Mouse (Mus musculus) T-helper 2 cell (primary cell): Measurements from ENCODE around the gene Prrx2.
"Not testable (repeated sequence)": the region's sequence is repeated elsewhere in the genome, so short reads cannot be mapped to it uniquely, and the experiment has no call there.

Experiments
- in situ Hi-C: fragments of 300-600 bp; cut with MboI, MseI; formaldehyde crosslinking; loops from one replicate; pipeline ENCODE4 v1.15.1; 2025; ENCODE audit warnings: high pct_unique_total_duplicates

The Prrx2 gene

GRCm38 (mm10) chr2:30906641-30907040 is 71.9 kb downstream of the Prrx2 start:
- in situ Hi-C loops, result no loop called here

GRCm38 (mm10) chr2:30912291-30912773 is 77.6 kb downstream of the Prrx2 start:
- in situ Hi-C loops, result no loop called here

- in situ Hi-C loops, result no loop called here
These were observed 78.2 kb downstream of the Prrx2 start for GRCm38 (mm10) chr2:30913022-30913421.

GRCm38 (mm10) chr2:30914836-30915235 is 80.1 kb downstream of the Prrx2 start:
- in situ Hi-C loops, result no loop called here

GRCm38 (mm10) chr2:30915376-30915775 is 80.6 kb downstream of the Prrx2 start:
- in situ Hi-C loops, result no loop called here

GRCm38 (mm10) chr2:30915933-30916332 is 81.2 kb downstream of the Prrx2 start:
- in situ Hi-C loops, result not testable (repeated sequence)

- in situ Hi-C loops, result no loop called here
These were observed 82.9 kb downstream of the Prrx2 start for GRCm38 (mm10) chr2:30917649-30918048.

- in situ Hi-C loops, result no loop called here
These were observed 83.4 kb downstream of the Prrx2 start for GRCm38 (mm10) chr2:30918126-30918525.

GRCm38 (mm10) chr2:30918780-30919329 is 84.1 kb downstream of the Prrx2 start:
- in situ Hi-C loops, result no loop called here

- in situ Hi-C loops, result no loop called here
These were observed 85.4 kb downstream of the Prrx2 start for GRCm38 (mm10) chr2:30920216-30920615.

GRCm38 (mm10) chr2:30923099-30923498 is 88.3 kb downstream of the Prrx2 start:
- in situ Hi-C loops, result no loop called here

- in situ Hi-C loops, result no loop called here
These were observed 90.4 kb downstream of the Prrx2 start for GRCm38 (mm10) chr2:30925181-30925580.

- in situ Hi-C loops, result no loop called here
These were observed 91.6 kb downstream of the Prrx2 start for GRCm38 (mm10) chr2:30926381-30926780.

- in situ Hi-C loops, result no loop called here
These were observed 92.5 kb downstream of the Prrx2 start for GRCm38 (mm10) chr2:30927151-30927781.

- in situ Hi-C loops, result no loop called here
These were observed 93.3 kb downstream of the Prrx2 start for GRCm38 (mm10) chr2:30927844-30928628.

- in situ Hi-C loops, result no loop called here
These were observed 94.2 kb downstream of the Prrx2 start for GRCm38 (mm10) chr2:30928893-30929482.

- in situ Hi-C loops, result loop anchor here (5.0 kb wide), 1 partner anchor 37 kb away; no protein-coding TSS in a partner anchor
These were observed 94.8 kb downstream of the Prrx2 start, which contains the start of gene Ptges for GRCm38 (mm10) chr2:30929483-30930045. Gene Ptges, minus strand, starts transcription at chr2:30929863.

GRCm38 (mm10) chr2:30930846-30931245 is 96.1 kb downstream of the Prrx2 start:
- in situ Hi-C loops, result loop anchor here (5.0 kb wide), 1 partner anchor 39 kb away; no protein-coding TSS in a partner anchor
